Mouse (Mus musculus): ENCODE measurements around the gene Cadps. TPM values are rescaled to one million over a fixed set of nuclear protein-coding genes. Genes with fewer than 3 reads are reported as not detected.

Cadps gene
- polyA plus RNA-seq, 1 experiment from 2014 or later = 0.41 TPM

DNA sequence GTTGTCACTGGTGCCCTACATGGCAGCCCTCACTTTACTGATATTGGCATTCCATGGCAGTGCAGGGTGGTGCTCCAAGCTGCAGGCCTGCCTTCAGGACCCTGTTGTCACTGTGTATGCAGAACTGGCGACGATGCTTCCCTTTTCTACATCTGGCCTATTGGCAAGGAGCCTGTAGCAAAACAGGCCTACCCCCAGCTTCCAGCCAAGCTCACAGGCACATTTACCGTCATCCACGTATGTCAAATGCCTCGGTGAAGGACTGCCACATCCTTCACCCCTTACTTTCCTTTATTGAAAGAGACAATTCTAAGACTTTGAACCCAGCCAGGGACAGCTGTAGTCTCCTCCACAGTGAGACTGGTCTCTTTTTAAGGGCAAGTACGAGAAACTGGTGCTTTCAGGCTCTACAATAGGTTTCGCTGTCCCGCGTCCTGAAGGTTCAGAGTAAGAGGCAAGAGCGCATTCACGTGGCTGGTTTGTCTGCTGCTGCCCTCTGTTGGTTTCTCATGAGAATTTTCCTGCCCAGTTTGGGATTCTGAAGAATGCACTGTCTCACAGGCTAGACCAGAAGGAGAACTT, 292.8 kb downstream of the Cadps start:
- 13% methylated on average over 11 of the region's 11 CpGs for WGBS
- Histone ChIP-seq H3K4me2 (ENCODE audit: low read depth, low read length) (no peak overlapping the region), H3K36me3 (ENCODE audit: control insufficient read depth, insufficient read depth, low read length) (no peaks in the 10 kb centered on the region)

DNA sequence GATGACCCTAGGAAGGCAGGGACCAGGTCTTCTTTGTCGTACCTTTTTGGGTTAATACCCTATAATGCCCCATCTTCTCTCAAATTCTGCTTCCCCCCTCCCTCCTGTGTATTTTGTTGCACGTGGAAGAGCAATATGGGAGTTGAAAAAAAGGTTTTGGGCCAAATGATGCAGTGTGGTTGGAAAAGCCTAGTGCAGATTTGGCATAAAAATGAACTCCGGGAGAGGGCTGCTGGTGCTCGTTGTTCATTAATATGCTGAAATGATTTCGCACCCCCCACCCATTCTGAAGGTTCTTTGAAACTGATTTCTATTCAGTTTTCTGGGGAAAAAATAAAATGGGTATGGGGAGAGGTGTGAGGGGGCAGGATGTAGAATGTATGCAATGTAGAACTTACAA, 295.6 kb downstream of the Cadps start:
- no peak for ATAC-seq (ENCODE audit: low read depth)
- Histone ChIP-seq H3K27me3 (ENCODE audit: control insufficient read depth, insufficient read depth, low read depth, low read length) (no peaks in the 10 kb centered on the region), H3K9me3 (ENCODE audit: control insufficient read depth, low read length) (no peaks in the 10 kb centered on the region), H3K4me3 (ENCODE audit: low read length) (no peak overlapping the region), H3K9ac (ENCODE audit: low read length) (no peak overlapping the region), H3K4me2 (ENCODE audit: low read depth, low read length) (no peak overlapping the region), H3K27ac (ENCODE audit: low read length) (no peak overlapping the region), H3K36me3 (ENCODE audit: control insufficient read depth, insufficient read depth, low read length) (no peaks in the 10 kb centered on the region), H3K4me1 (replicated peaks; ENCODE audit: control insufficient read depth, insufficient read depth, low read length) (no peaks in the 10 kb centered on the region)
- WGBS = 72% methylated on average over 5 of the region's 5 CpGs

More for the DNA sequence above, 292.8 kb downstream of the Cadps start:
- Histone ChIP-seq H3K9ac (ENCODE audit: low read length) (no peak overlapping the region), H3K27me3 (ENCODE audit: control insufficient read depth, insufficient read depth, low read depth, low read length) (no peaks in the 10 kb centered on the region), H3K4me1 (replicated peaks; ENCODE audit: control insufficient read depth, insufficient read depth, low read length) (no peaks in the 10 kb centered on the region), H3K4me3 (ENCODE audit: low read length) (no peak overlapping the region), H3K27ac (ENCODE audit: low read length) (no peak overlapping the region), H3K9me3 (ENCODE audit: control insufficient read depth, low read length) (no peaks in the 10 kb centered on the region)
- ATAC-seq (ENCODE audit: low read depth) = peak; percentile 31; the same call in 1 of the 2 replicates

DNA sequence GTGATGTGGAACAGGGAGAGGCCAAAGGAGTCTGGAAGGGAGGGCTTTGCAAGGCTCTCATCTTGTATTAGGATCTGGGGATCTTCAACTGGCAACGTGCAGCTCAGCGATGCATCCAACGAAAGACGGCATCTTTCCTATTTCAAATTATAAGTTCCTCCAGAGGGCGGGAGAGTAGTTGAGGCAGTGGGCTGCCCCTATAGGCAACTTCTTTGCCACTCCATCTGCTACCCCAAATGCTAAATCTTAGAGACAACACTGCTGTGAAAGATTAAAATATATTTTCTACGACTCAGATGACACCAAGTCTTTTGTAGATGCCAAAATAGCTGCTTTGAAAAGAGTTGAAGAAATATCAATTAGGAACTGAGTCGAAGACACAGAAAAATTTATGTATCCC, 315.9 kb downstream of the Cadps start:
- Histone ChIP-seq H3K4me3 (ENCODE audit: low read length) (no peak overlapping the region), H3K4me1 (replicated peaks; ENCODE audit: control insufficient read depth, insufficient read depth, low read length) (no peaks in the 10 kb centered on the region), H3K9ac (ENCODE audit: low read length) (no peak overlapping the region), H3K27ac (ENCODE audit: low read length) (no peak overlapping the region), H3K36me3 (ENCODE audit: control insufficient read depth, insufficient read depth, low read length) (no peaks in the 10 kb centered on the region), H3K27me3 (ENCODE audit: control insufficient read depth, insufficient read depth, low read depth, low read length) (no peaks in the 10 kb centered on the region), H3K9me3 (ENCODE audit: control insufficient read depth, low read length) (no peaks in the 10 kb centered on the region), H3K4me2 (ENCODE audit: low read depth, low read length) (no peak overlapping the region)
- 75% methylated on average over 7 of the region's 7 CpGs for WGBS
- ATAC-seq (ENCODE audit: low read depth) = no peak

DNA sequence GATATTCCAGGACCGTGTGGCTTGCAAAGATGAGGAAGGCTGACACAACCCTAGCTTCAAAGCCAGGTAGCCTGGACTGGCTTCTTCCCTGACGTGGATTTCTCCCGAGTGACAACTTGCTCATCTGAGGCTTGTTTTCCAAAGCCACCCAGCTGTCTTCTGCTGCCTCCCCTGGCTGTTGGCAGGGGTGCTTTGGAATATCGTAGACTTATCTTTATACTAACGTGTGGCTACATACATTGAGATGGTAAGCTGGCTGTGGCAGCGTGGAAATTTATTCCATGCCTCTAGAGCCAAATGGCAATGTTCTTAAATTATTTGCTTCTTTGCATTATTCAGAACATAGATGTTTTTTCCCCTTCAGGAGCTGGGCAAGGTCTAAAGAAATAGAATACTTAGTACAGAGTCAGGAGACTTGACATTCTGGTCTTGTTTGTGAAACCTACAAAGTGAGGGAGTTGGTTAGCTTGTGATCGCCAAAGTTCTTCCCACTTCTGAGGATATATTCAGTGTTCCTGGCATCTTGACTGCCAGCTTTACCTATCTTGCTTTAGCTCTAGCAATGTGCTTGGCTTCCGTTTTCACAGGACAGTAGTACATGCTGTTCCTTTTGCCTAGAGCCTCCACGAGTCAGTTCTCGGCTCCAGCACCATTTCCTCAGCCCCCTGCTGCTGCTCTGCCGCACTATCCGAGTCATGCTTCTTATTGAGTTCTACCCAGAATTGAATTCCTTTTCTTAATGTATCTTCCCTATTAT, 318.5 kb downstream of the Cadps start:
- WGBS = 74% methylated on average over 12 of the region's 12 CpGs
- no peaks in the 10 kb centered on the region for H3K27me3 ChIP-seq (ENCODE audit: control insufficient read depth, insufficient read depth, low read depth, low read length)
- no peak for ATAC-seq (ENCODE audit: low read depth)
- H3K36me3 ChIP-seq (ENCODE audit: control insufficient read depth, insufficient read depth, low read length) = no peaks in the 10 kb centered on the region
- no peaks in the 10 kb centered on the region for H3K9me3 ChIP-seq (ENCODE audit: control insufficient read depth, low read length)
- H3K4me1 ChIP-seq (replicated peaks; ENCODE audit: control insufficient read depth, insufficient read depth, low read length) = no peaks in the 10 kb centered on the region
- H3K4me2 ChIP-seq (ENCODE audit: low read depth, low read length) = no peak overlapping the region
- no peak overlapping the region for H3K9ac ChIP-seq (ENCODE audit: low read length)
- no peak overlapping the region for H3K27ac ChIP-seq (ENCODE audit: low read length)
- H3K4me3 ChIP-seq (ENCODE audit: low read length) = no peak overlapping the region

DNA sequence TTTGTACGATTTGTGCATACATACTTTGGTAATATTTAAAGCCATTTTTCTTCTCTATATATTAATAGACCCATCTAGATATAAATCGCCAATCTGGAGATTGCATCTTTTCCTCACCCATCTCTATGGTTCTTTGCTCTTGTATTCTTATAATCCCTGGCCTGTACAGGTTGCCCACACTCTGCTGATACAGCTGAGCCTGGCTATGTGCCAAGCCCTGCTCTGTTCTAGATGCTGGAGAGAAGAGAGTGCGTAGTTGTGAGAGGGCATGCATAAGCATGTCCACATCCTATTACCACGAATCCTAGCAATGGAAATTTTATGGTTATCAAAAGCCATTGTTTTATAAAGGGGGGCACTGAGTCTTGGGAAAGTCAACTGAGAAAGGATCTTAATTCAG, 360.7 kb downstream of the Cadps start:
- H3K27ac ChIP-seq (ENCODE audit: low read length) = no peak overlapping the region
- H3K9ac ChIP-seq (ENCODE audit: low read length) = no peak overlapping the region
- H3K4me3 ChIP-seq (ENCODE audit: low read length) = no peak overlapping the region
- no peaks in the 10 kb centered on the region for H3K36me3 ChIP-seq (ENCODE audit: control insufficient read depth, insufficient read depth, low read length)
- no peak for ATAC-seq (ENCODE audit: low read depth)
- 75% methylated on average over 4 of the region's 4 CpGs for WGBS
- H3K4me1 ChIP-seq (replicated peaks; ENCODE audit: control insufficient read depth, insufficient read depth, low read length) = no peaks in the 10 kb centered on the region
- no peaks in the 10 kb centered on the region for H3K27me3 ChIP-seq (ENCODE audit: control insufficient read depth, insufficient read depth, low read depth, low read length)
- no peak overlapping the region for H3K4me2 ChIP-seq (ENCODE audit: low read depth, low read length)
- H3K9me3 ChIP-seq (ENCODE audit: control insufficient read depth, low read length) = no peaks in the 10 kb centered on the region

- no peak overlapping the region for H3K4me2 ChIP-seq (ENCODE audit: low read depth, low read length)
- no peaks in the 10 kb centered on the region for H3K4me1 ChIP-seq (replicated peaks; ENCODE audit: control insufficient read depth, insufficient read depth, low read length)
- H3K4me3 ChIP-seq (ENCODE audit: low read length) = no peak overlapping the region
- no peaks in the 10 kb centered on the region for H3K9me3 ChIP-seq (ENCODE audit: control insufficient read depth, low read length)
- ATAC-seq (ENCODE audit: low read depth) = no peak
- H3K27me3 ChIP-seq (ENCODE audit: control insufficient read depth, insufficient read depth, low read depth, low read length) = no peaks in the 10 kb centered on the region
- H3K27ac ChIP-seq (ENCODE audit: low read length) = no peak overlapping the region
- H3K9ac ChIP-seq (ENCODE audit: low read length) = no peak overlapping the region
- no peaks in the 10 kb centered on the region for H3K36me3 ChIP-seq (ENCODE audit: control insufficient read depth, insufficient read depth, low read length)
- WGBS = 55% methylated on average over 7 of the region's 7 CpGs
These were observed 363.2 kb downstream of the Cadps start for GRCm38 (mm10) chr14:12459700-12460099.

- 51% methylated on average over 8 of the region's 8 CpGs for WGBS
- Histone ChIP-seq H3K4me3 (ENCODE audit: low read length) (no peak overlapping the region), H3K36me3 (ENCODE audit: control insufficient read depth, insufficient read depth, low read length) (no peaks in the 10 kb centered on the region), H3K4me2 (ENCODE audit: low read depth, low read length) (no peak overlapping the region), H3K4me1 (replicated peaks; ENCODE audit: control insufficient read depth, insufficient read depth, low read length) (no peaks in the 10 kb centered on the region), H3K9me3 (ENCODE audit: control insufficient read depth, low read length) (no peaks in the 10 kb centered on the region), H3K27ac (ENCODE audit: low read length) (no peak overlapping the region), H3K9ac (ENCODE audit: low read length) (no peak overlapping the region), H3K27me3 (ENCODE audit: control insufficient read depth, insufficient read depth, low read depth, low read length) (no peaks in the 10 kb centered on the region)
- no peak for ATAC-seq (ENCODE audit: low read depth)
These were observed 367.8 kb downstream of the Cadps start for GRCm38 (mm10) chr14:12455064-12455591.

DNA sequence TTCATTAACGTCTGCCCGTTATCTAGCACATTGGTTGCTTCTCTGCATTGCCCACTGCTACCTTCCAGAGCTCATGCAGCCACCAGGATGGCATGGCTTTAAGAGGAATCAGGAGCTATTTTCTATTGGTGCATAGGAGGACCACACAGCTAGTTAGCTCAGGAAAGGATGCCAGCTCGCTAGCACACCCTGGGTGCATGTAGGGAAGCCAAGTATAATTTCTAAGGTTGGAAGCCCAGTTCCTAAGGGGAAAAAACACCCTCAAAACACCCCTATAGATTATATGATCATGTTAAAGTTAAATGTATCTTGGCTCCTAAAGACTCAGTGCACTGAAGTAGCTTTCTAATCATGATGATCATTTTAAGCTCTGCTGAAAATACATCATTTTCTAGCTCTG, 372.1 kb downstream of the Cadps start:
- Histone ChIP-seq H3K4me1 (replicated peaks; ENCODE audit: control insufficient read depth, insufficient read depth, low read length) (no peaks in the 10 kb centered on the region), H3K27ac (ENCODE audit: low read length) (no peak overlapping the region), H3K4me2 (ENCODE audit: low read depth, low read length) (no peak overlapping the region), H3K27me3 (ENCODE audit: control insufficient read depth, insufficient read depth, low read depth, low read length) (no peaks in the 10 kb centered on the region), H3K4me3 (ENCODE audit: low read length) (no peak overlapping the region), H3K36me3 (ENCODE audit: control insufficient read depth, insufficient read depth, low read length) (no peaks in the 10 kb centered on the region), H3K9ac (ENCODE audit: low read length) (no peak overlapping the region), H3K9me3 (ENCODE audit: control insufficient read depth, low read length) (no peaks in the 10 kb centered on the region)
- WGBS = 57% methylated on average over 3 of the region's 3 CpGs
- no peak for ATAC-seq (ENCODE audit: low read depth)

- Histone ChIP-seq H3K4me2 (ENCODE audit: low read depth, low read length) (no peak overlapping the region), H3K4me3 (ENCODE audit: low read length) (no peak overlapping the region), H3K36me3 (ENCODE audit: control insufficient read depth, insufficient read depth, low read length) (no peaks in the 10 kb centered on the region), H3K27ac (ENCODE audit: low read length) (no peak overlapping the region), H3K27me3 (ENCODE audit: control insufficient read depth, insufficient read depth, low read depth, low read length) (no peaks in the 10 kb centered on the region), H3K9me3 (ENCODE audit: control insufficient read depth, low read length) (no peaks in the 10 kb centered on the region), H3K9ac (ENCODE audit: low read length) (no peak overlapping the region), H3K4me1 (replicated peaks; ENCODE audit: control insufficient read depth, insufficient read depth, low read length) (no peaks in the 10 kb centered on the region)
- ATAC-seq (ENCODE audit: low read depth) = no peak
- 82% methylated on average over 6 of the region's 6 CpGs for WGBS
These were observed 374.0 kb downstream of the Cadps start for GRCm38 (mm10) chr14:12448883-12449282.
